Mouse (Mus musculus): ENCODE measurements around the gene AI481877. TPM values are rescaled to one million over a fixed set of nuclear protein-coding genes. Genes with fewer than 3 reads are reported as not detected.

Gene AI481877
- polyA plus RNA-seq, 1 experiment from 2014 or later, result not detected

DNA sequence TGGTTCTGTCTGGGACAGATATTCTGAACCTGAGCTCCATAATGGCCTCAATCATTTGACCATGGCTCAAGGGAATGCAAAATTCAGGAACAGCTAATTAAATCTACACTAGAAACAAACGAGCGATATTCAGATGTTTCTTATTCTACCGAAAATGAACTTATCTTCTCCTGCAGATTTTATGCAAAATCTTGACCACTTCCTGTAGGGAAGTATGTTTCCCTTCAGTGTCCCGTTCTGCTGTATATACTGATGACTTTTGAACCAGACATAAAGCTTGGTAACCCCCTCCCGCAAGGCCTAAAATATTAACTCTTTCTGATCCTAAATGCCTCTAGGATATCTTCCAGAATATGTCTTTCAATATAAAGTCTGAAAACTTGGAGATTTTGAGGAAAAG lies 12.1 kb upstream of the AI481877 start:
- DNase-seq (ENCODE audit: low spot score) (no peak), ATAC-seq (no peak)
- TF ChIP-seq EP300 (IDR thresholded peaks at IDR 0.05) (no peak), CTCF (IDR thresholded peaks at IDR 0.05) (no peak)
- 50% methylated on average over 5 of the region's 5 CpGs for WGBS
- H3K36me3 ChIP-seq (ENCODE audit: insufficient read depth, low read length), result no peaks in the 10 kb centered on the region
- no peak overlapping the region for H3K9ac ChIP-seq (replicated peaks; ENCODE audit: low read depth)
- no peaks in the 10 kb centered on the region for H3K9me3 ChIP-seq (ENCODE audit: low read length)
- no peak overlapping the region for H3K27ac ChIP-seq (ENCODE audit: low read length)
- H3K27me3 ChIP-seq (replicated peaks; ENCODE audit: insufficient read depth, low read length), result no peaks in the 10 kb centered on the region
- no peaks in the 10 kb centered on the region for H3K4me1 ChIP-seq (ENCODE audit: insufficient read depth, low read depth, low read length)
- H3K4me2 ChIP-seq (replicated peaks; ENCODE audit: low read depth, low read length), result no peak overlapping the region
- H3K4me3 ChIP-seq (ENCODE audit: low read depth, low read length), result no peak overlapping the region

DNA sequence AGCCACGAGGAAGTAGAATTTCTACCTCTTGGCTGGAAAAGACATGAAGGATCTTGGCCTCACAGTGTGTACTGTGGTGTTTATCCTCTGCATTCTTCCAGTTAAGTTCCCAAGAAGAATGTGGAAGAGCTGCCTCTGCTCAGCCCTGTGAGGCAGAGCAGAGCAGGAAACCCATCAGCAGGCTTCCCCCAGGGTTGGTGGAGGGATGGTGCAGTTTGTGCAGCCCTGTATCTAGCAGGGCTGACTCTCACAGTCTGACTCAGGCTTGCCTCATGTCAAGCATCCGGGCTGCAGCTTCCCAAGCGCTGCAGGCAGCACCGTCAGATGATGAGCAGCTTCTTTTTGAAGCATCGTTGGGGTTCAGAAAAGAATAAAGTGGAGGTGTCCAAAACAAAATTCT lies 10.3 kb upstream of the AI481877 start:
- Histone ChIP-seq H3K27me3 (replicated peaks; ENCODE audit: insufficient read depth, low read length) (no peaks in the 10 kb centered on the region), H3K9me3 (ENCODE audit: low read length) (no peaks in the 10 kb centered on the region), H3K27ac (ENCODE audit: low read length) (no peak overlapping the region), H3K36me3 (ENCODE audit: insufficient read depth, low read length) (no peaks in the 10 kb centered on the region), H3K4me2 (replicated peaks; ENCODE audit: low read depth, low read length) (no peak overlapping the region), H3K4me3 (ENCODE audit: low read depth, low read length) (no peak overlapping the region), H3K4me1 (ENCODE audit: insufficient read depth, low read depth, low read length) (no peaks in the 10 kb centered on the region), H3K9ac (replicated peaks; ENCODE audit: low read depth) (no peak overlapping the region)
- TF ChIP-seq CTCF (IDR thresholded peaks at IDR 0.05), result no peak
- no peak for TF ChIP-seq EP300 (IDR thresholded peaks at IDR 0.05)
- DNase-seq (ENCODE audit: low spot score) (no peak), ATAC-seq (no peak)
- 65% methylated on average over 5 of the region's 5 CpGs for WGBS

- no peak for TF ChIP-seq EP300 (IDR thresholded peaks at IDR 0.05)
- TF ChIP-seq CTCF (IDR thresholded peaks at IDR 0.05), result no peak
- H3K36me3 ChIP-seq (ENCODE audit: insufficient read depth, low read length), result no peaks in the 10 kb centered on the region
- no peaks in the 10 kb centered on the region for H3K4me1 ChIP-seq (ENCODE audit: insufficient read depth, low read depth, low read length)
- ATAC-seq, result no peak
- 66% methylated on average over 4 of the region's 4 CpGs for WGBS
- no peaks in the 10 kb centered on the region for H3K9me3 ChIP-seq (ENCODE audit: low read length)
- H3K4me2 ChIP-seq (replicated peaks; ENCODE audit: low read depth, low read length), result no peak overlapping the region
- no peak overlapping the region for H3K9ac ChIP-seq (replicated peaks; ENCODE audit: low read depth)
- H3K27me3 ChIP-seq (replicated peaks; ENCODE audit: insufficient read depth, low read length), result no peaks in the 10 kb centered on the region
- no peak for DNase-seq (ENCODE audit: low spot score)
- H3K4me3 ChIP-seq (ENCODE audit: low read depth, low read length), result no peak overlapping the region
- no peak overlapping the region for H3K27ac ChIP-seq (ENCODE audit: low read length)
These were observed 9.8 kb downstream of the AI481877 start for GRCm38 (mm10) chr4:59128935-59129334.

- Histone ChIP-seq H3K4me3 (ENCODE audit: low read depth, low read length) (no peak overlapping the region), H3K36me3 (ENCODE audit: insufficient read depth, low read length) (no peaks in the 10 kb centered on the region), H3K4me1 (ENCODE audit: insufficient read depth, low read depth, low read length) (no peaks in the 10 kb centered on the region), H3K27me3 (replicated peaks; ENCODE audit: insufficient read depth, low read length) (no peaks in the 10 kb centered on the region), H3K27ac (ENCODE audit: low read length) (no peak overlapping the region), H3K9me3 (ENCODE audit: low read length) (no peaks in the 10 kb centered on the region), H3K4me2 (replicated peaks; ENCODE audit: low read depth, low read length) (no peak overlapping the region), H3K9ac (replicated peaks; ENCODE audit: low read depth) (no peak overlapping the region)
- ATAC-seq (no peak), DNase-seq (ENCODE audit: low spot score) (no peak)
- 89% methylated on average over 1 of the region's 1 CpGs for WGBS
- TF ChIP-seq EP300 (IDR thresholded peaks at IDR 0.05) (no peak), CTCF (IDR thresholded peaks at IDR 0.05) (no peak)
These were observed 13.7 kb downstream of the AI481877 start for GRCm38 (mm10) chr4:59125053-59125452.

GRCm38 (mm10) chr4:59123557-59123956 lies 15.2 kb downstream of the AI481877 start:
- Histone ChIP-seq H3K4me2 (replicated peaks; ENCODE audit: low read depth, low read length) (no peak overlapping the region), H3K36me3 (ENCODE audit: insufficient read depth, low read length) (no peaks in the 10 kb centered on the region), H3K9ac (replicated peaks; ENCODE audit: low read depth) (no peak overlapping the region), H3K4me3 (ENCODE audit: low read depth, low read length) (no peak overlapping the region), H3K27me3 (replicated peaks; ENCODE audit: insufficient read depth, low read length) (no peaks in the 10 kb centered on the region), H3K9me3 (ENCODE audit: low read length) (no peaks in the 10 kb centered on the region), H3K4me1 (ENCODE audit: insufficient read depth, low read depth, low read length) (no peaks in the 10 kb centered on the region), H3K27ac (ENCODE audit: low read length) (no peak overlapping the region)
- no peak for ATAC-seq
- no peak for TF ChIP-seq CTCF (IDR thresholded peaks at IDR 0.05)
- no peak for TF ChIP-seq EP300 (IDR thresholded peaks at IDR 0.05)
- no peak for DNase-seq (ENCODE audit: low spot score)

DNA sequence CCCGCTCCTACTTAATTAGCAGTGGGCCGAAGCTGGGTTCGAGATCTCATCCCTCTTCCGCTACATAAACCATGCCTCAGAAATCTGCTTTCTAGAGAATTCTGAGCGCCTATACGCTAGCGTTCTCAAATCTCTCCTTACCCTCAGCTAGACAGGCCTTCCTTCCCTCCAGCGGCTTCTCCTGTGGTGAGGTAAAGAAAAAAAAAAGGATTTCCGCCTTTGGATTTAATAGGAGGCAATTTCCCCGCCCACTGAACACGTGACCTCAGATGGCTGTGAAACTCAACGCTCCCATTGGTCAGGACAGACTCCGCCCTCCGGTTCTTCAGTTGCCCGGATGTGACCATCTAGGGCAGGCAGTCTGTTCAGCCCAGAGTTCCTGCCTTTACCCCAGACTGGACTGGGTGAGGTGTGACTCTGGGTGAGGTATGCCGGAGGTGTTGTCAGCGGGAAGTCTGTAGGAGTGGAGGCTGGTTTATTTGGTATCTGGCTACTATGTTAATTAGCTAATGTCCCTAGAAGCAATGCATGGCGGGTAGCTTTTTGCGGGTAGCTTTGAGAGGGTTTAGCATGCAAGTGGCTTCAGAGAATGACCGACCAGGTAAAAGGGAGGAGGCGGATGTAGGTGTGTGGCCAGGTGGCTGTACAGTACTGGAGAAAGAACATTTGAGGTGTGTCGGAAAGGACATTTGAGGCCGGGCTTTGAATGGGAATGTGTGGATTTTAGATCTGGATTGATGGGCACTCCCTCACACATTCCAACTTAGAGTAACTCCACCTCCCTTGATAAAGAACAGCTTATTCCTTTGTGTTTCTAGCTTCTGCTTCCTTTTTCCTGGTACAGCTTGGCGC lies 20.9 kb downstream of the AI481877 start:
- Histone ChIP-seq H3K9ac (replicated peaks; ENCODE audit: low read depth) (no peak overlapping the region), H3K27me3 (replicated peaks; ENCODE audit: insufficient read depth, low read length) (no peaks in the 10 kb centered on the region), H3K9me3 (ENCODE audit: low read length) (no peaks in the 10 kb centered on the region), H3K4me1 (ENCODE audit: insufficient read depth, low read depth, low read length) (no peaks in the 10 kb centered on the region), H3K4me3 (ENCODE audit: low read depth, low read length) (no peak overlapping the region), H3K4me2 (replicated peaks; ENCODE audit: low read depth, low read length) (no peak overlapping the region), H3K36me3 (ENCODE audit: insufficient read depth, low read length) (no peaks in the 10 kb centered on the region), H3K27ac (ENCODE audit: low read length) (no peak overlapping the region)
- WGBS, result 86% methylated on average over 24 of the region's 24 CpGs
- TF ChIP-seq CTCF (IDR thresholded peaks at IDR 0.05) (no peak), EP300 (IDR thresholded peaks at IDR 0.05) (no peak)
- ATAC-seq (peak; percentile 85), DNase-seq (ENCODE audit: low spot score) (peak; percentile 70)

All from lung, postnatal 0 days (tissue).